In genomic region chr12:15416180-15416766, GRCm38 (mm10) we compare ENCODE assay signal across 11 mouse cellular contexts.
DNase-seq lines count a peak whose midpoint lies in the region; ATAC-seq lines count a peak whose summit lies in the region.
"Had no signal": no experiment of that assay in that cellular context is flagged by ENCODE, and none has a peak within 500 bp of the region (broad histone marks: within the 10 kb centered on the region; RNA-seq: fewer than 3 reads in every experiment).

No protein-coding gene starts in this region.

- no peak for ATAC-seq in hindbrain, embryonic 14.5 days (ENCODE audit: low FRiP score)
- no peak for ATAC-seq in hindbrain, embryonic 12.5 days (ENCODE audit: low FRiP score)

- peak; percentile 85 for DNase-seq in hindbrain, embryonic 14.5 days (ENCODE audit: low spot score)
- DNase-seq in right cerebral cortex, postnatal 10 days (ENCODE audit: low spot score in 2 of 2): peak; percentile 23 to 30
- DNase-seq in right cerebral cortex, postnatal 25 days: no peak
- peak; percentile 16 for DNase-seq in forelimb bud, embryonic 11.5 days (ENCODE audit: low read depth, low spot score)
- DNase-seq in thymus, postnatal 36 days: no peak
- DNase-seq in spleen, postnatal 36 days (ENCODE audit: low spot score in 2 of 2): no peak
- no peak for DNase-seq in heart, adult 18-20 months

- 16% methylated on average over 4 of the region's 4 CpGs for WGBS in hindbrain, embryonic 14.5 days
- WGBS in hindbrain, embryonic 12.5 days: 26% methylated on average over 4 of the region's 4 CpGs

- H3K36me3 ChIP-seq in hindbrain, embryonic 14.5 days (replicated peaks; ENCODE audit: control insufficient read depth, insufficient read depth): no peaks in the 10 kb centered on the region
- no peaks in the 10 kb centered on the region for H3K36me3 ChIP-seq in hindbrain, embryonic 12.5 days
- H3K36me3 ChIP-seq: embryonic facial prominence, embryonic 13.5 days; limb, embryonic 15.5 days; neural tube, embryonic 12.5 days had no signal

- no peak overlapping the region for H3K4me2 ChIP-seq in hindbrain, embryonic 14.5 days (replicated peaks)
- no peak overlapping the region for H3K4me2 ChIP-seq in hindbrain, embryonic 12.5 days (replicated peaks)
- H3K4me2 ChIP-seq: embryonic facial prominence, embryonic 13.5 days; limb, embryonic 15.5 days; neural tube, embryonic 12.5 days had no signal

- no peaks in the 10 kb centered on the region for H3K27me3 ChIP-seq in hindbrain, embryonic 14.5 days (ENCODE audit: control insufficient read depth, insufficient read depth, low read length)
- no peaks in the 10 kb centered on the region for H3K27me3 ChIP-seq in hindbrain, embryonic 12.5 days
- H3K27me3 ChIP-seq: limb, embryonic 15.5 days; neural tube, embryonic 12.5 days had no signal

- no peak overlapping the region for H3K4me3 ChIP-seq in hindbrain, embryonic 14.5 days (replicated peaks; ENCODE audit: low read length)
- H3K4me3 ChIP-seq in hindbrain, embryonic 12.5 days: no peak overlapping the region
- H3K4me3 ChIP-seq: embryonic facial prominence, embryonic 13.5 days; limb, embryonic 15.5 days; neural tube, embryonic 12.5 days had no signal

- H3K4me1 ChIP-seq in hindbrain, embryonic 14.5 days (replicated peaks; ENCODE audit: control insufficient read depth, insufficient read depth, low read length): no peaks in the 10 kb centered on the region
- no peaks in the 10 kb centered on the region for H3K4me1 ChIP-seq in hindbrain, embryonic 12.5 days
- H3K4me1 ChIP-seq: embryonic facial prominence, embryonic 13.5 days; limb, embryonic 15.5 days; neural tube, embryonic 12.5 days had no signal

- no peak overlapping the region for H3K27ac ChIP-seq in hindbrain, embryonic 14.5 days
- no peak overlapping the region for H3K27ac ChIP-seq in hindbrain, embryonic 12.5 days
- H3K27ac ChIP-seq: embryonic facial prominence, embryonic 13.5 days; limb, embryonic 15.5 days; neural tube, embryonic 12.5 days had no signal

- H3K9ac ChIP-seq in hindbrain, embryonic 14.5 days: no peak overlapping the region
- no peak overlapping the region for H3K9ac ChIP-seq in hindbrain, embryonic 12.5 days
- H3K9ac ChIP-seq: embryonic facial prominence, embryonic 13.5 days; limb, embryonic 15.5 days; neural tube, embryonic 12.5 days had no signal

- no peaks in the 10 kb centered on the region for H3K9me3 ChIP-seq in hindbrain, embryonic 14.5 days (ENCODE audit: control insufficient read depth, low read length)
- no peaks in the 10 kb centered on the region for H3K9me3 ChIP-seq in hindbrain, embryonic 12.5 days (replicated peaks)
- H3K9me3 ChIP-seq: embryonic facial prominence, embryonic 13.5 days; limb, embryonic 15.5 days; neural tube, embryonic 12.5 days had no signal

Comparison
In these comparisons a context has a peak if more than half of its experiments do, and no peak if none do; other contexts are left out.
1. DNase-seq: peak in hindbrain, embryonic 14.5 days (single experiment), right cerebral cortex, postnatal 10 days (2 of 2) and forelimb bud, embryonic 11.5 days (single experiment); none in right cerebral cortex, postnatal 25 days (single experiment), thymus, postnatal 36 days (0 of 2), spleen, postnatal 36 days (0 of 2) and heart, adult 18-20 months (0 of 2).